Mouse (Mus musculus) hindbrain, embryonic 16.5 days (tissue): ENCODE results near the gene Slc7a9. TPM values are rescaled to one million over a fixed set of nuclear protein-coding genes. Genes with fewer than 3 reads are reported as not detected.

ENCODE experiments used
- ATAC-seq: fragments of 200-750 bp; cut with Nextera tagmentation; 2 replicates; pipeline ENCODE4 v1.8.0; 2017; ENCODE audit warnings: moderate TSS enrichment, moderate library complexity
- H3K27ac ChIP-seq: fragments of 300-500 bp; sonication (generic); 2 replicates; pipeline ENCODE4 v1.5.1; 2014; ENCODE audit warnings: low read depth, mild to moderate bottlenecking, control low read depth, low read length, moderate library complexity
- H3K27me3 ChIP-seq: fragments of 300-500 bp; sonication (generic); replicated peaks from 2 replicates; pipeline ENCODE4 v1.6.1; 2014; ENCODE audit warnings: low read length; ENCODE audit not compliant: control insufficient read depth, insufficient read depth
- H3K36me3 ChIP-seq: fragments of 300-500 bp; sonication (generic); 2 replicates; pipeline ENCODE4 v1.6.1; 2014; ENCODE audit warnings: mild to moderate bottlenecking, low read length, moderate library complexity, mixed read lengths; ENCODE audit not compliant: control insufficient read depth, insufficient read depth
- H3K4me1 ChIP-seq: fragments of 300-500 bp; sonication (generic); 2 replicates; pipeline ENCODE4 v1.6.1; 2014; ENCODE audit warnings: low read depth, low read length; ENCODE audit not compliant: control insufficient read depth, insufficient read depth
- H3K4me2 ChIP-seq: fragments of 300-500 bp; sonication (generic); 2 replicates; pipeline ENCODE4 v1.6.1; 2014; ENCODE audit warnings: mild to moderate bottlenecking, low read length, control low read depth, moderate library complexity
- H3K4me3 ChIP-seq: fragments of 300-500 bp; sonication (generic); 2 replicates; pipeline ENCODE4 v1.5.1; 2014; ENCODE audit warnings: mild to moderate bottlenecking, low read length, control low read depth, moderate library complexity
- H3K9ac ChIP-seq: fragments of 300-500 bp; sonication (generic); 2 replicates; pipeline ENCODE4 v1.6.1; 2014; ENCODE audit warnings: low read depth, mild to moderate bottlenecking, control low read depth, low read length, moderate library complexity
- H3K9me3 ChIP-seq: fragments of 300-500 bp; sonication (generic); 2 replicates; pipeline ENCODE4 v1.6.1; 2014; ENCODE audit warnings: mild to moderate bottlenecking, low read length, moderate library complexity; ENCODE audit not compliant: control insufficient read depth
- WGBS: fragments of 180-500 bp; shearing (Covaris S2); extraction: QIAGEN DNeasy Blood & Tissue Kit; methylation state at CpG from one replicate; pipeline ENCODE4 v1.1.7; 2014; 5-methylcytosine and 5-hydroxymethylcytosine counted together
- polyA plus RNA-seq: library from polyadenylated mRNA; unstranded; fragments of >200 nt; fragmentation: Nextera tagmentation; extraction: Ambion mirVana; gene quantifications from 2 replicates; pipeline ENCODE4 v1.2.1, GENCODE M21; 2015

Slc7a9 gene
- 0.17 and 0.20 TPM in 2 replicates for polyA plus RNA-seq

- 28% methylated on average over 15 of the region's 15 CpGs for WGBS
- no peak for ATAC-seq
- H3K4me2 ChIP-seq, result no peak within 1 kb of the TSS
Observed at GRCm38 (mm10) chr7:35447996-35448846, at the start of gene Slc7a9. Gene Slc7a9, plus strand, starts transcription at chr7:35448796.

GRCm38 (mm10) chr7:35401169-35401568 is 47.4 kb upstream of the Slc7a9 start:
- no peak overlapping the region for H3K27ac ChIP-seq

More at GRCm38 (mm10) chr7:35447996-35448846, at the start of gene Slc7a9:
- Histone ChIP-seq H3K9ac (no peak within 1 kb of the TSS), H3K9me3 (peaks cover 4% of the 10 kb centered on the region), H3K36me3 (no peaks in the 10 kb centered on the region), H3K27me3 (no peaks in the 10 kb centered on the region), H3K4me3 (no peak within 1 kb of the TSS), H3K4me1 (no peaks in the 10 kb centered on the region), H3K27ac (no peak within 1 kb of the TSS)

GRCm38 (mm10) chr7:35415226-35415625 is 33.4 kb upstream of the Slc7a9 start:
- no peaks in the 10 kb centered on the region for H3K9me3 ChIP-seq
- peaks cover 24% of the 10 kb centered on the region for H3K36me3 ChIP-seq
- H3K9ac ChIP-seq, result no peak overlapping the region
- 80% methylated on average over 5 of the region's 5 CpGs for WGBS
- H3K4me2 ChIP-seq, result no peak overlapping the region
- no peaks in the 10 kb centered on the region for H3K27me3 ChIP-seq
- no peaks in the 10 kb centered on the region for H3K4me1 ChIP-seq
- H3K27ac ChIP-seq, result no peak overlapping the region
- no peak overlapping the region for H3K4me3 ChIP-seq
- ATAC-seq, result no peak

More at GRCm38 (mm10) chr7:35401169-35401568, 47.4 kb upstream of the Slc7a9 start:
- 84% methylated on average over 4 of the region's 4 CpGs for WGBS
- H3K4me1 ChIP-seq, result peaks cover 9% of the 10 kb centered on the region
- H3K9ac ChIP-seq, result no peak overlapping the region
- peaks cover 29% of the 10 kb centered on the region for H3K36me3 ChIP-seq
- no peak for ATAC-seq
- no peak overlapping the region for H3K4me3 ChIP-seq
- no peak overlapping the region for H3K4me2 ChIP-seq
- no peaks in the 10 kb centered on the region for H3K27me3 ChIP-seq
- H3K9me3 ChIP-seq, result no peaks in the 10 kb centered on the region

GRCm38 (mm10) chr7:35415801-35416653 is 32.6 kb upstream of the Slc7a9 start:
- 84% methylated on average over 9 of the region's 9 CpGs for WGBS
- Histone ChIP-seq H3K27ac (no peak overlapping the region), H3K27me3 (no peaks in the 10 kb centered on the region), H3K9ac (no peak overlapping the region), H3K9me3 (no peaks in the 10 kb centered on the region), H3K4me1 (no peaks in the 10 kb centered on the region), H3K4me3 (no peak overlapping the region), H3K4me2 (no peak overlapping the region), H3K36me3 (peaks cover 22% of the 10 kb centered on the region)
- no peak for ATAC-seq

- Histone ChIP-seq H3K36me3 (peaks cover 25% of the 10 kb centered on the region), H3K4me3 (no peak overlapping the region), H3K4me2 (no peak overlapping the region), H3K9me3 (no peaks in the 10 kb centered on the region), H3K27me3 (no peaks in the 10 kb centered on the region), H3K4me1 (no peaks in the 10 kb centered on the region), H3K9ac (no peak overlapping the region), H3K27ac (no peak overlapping the region)
- WGBS, result 90% methylated on average over 5 of the region's 5 CpGs
- no peak for ATAC-seq
Observed at GRCm38 (mm10) chr7:35416654-35416948, 32.0 kb upstream of the Slc7a9 start.

GRCm38 (mm10) chr7:35423071-35423470 is 25.5 kb upstream of the Slc7a9 start:
- ATAC-seq, result no peak
- Histone ChIP-seq H3K4me2 (no peak overlapping the region), H3K9ac (no peak overlapping the region), H3K9me3 (no peaks in the 10 kb centered on the region), H3K27ac (no peak overlapping the region), H3K36me3 (peaks cover 20% of the 10 kb centered on the region), H3K4me1 (no peaks in the 10 kb centered on the region), H3K4me3 (no peak overlapping the region), H3K27me3 (no peaks in the 10 kb centered on the region)
- 91% methylated on average over 10 of the region's 10 CpGs for WGBS

GRCm38 (mm10) chr7:35428146-35428545 is 20.4 kb upstream of the Slc7a9 start:
- H3K4me3 ChIP-seq, result no peak overlapping the region
- H3K9ac ChIP-seq, result no peak overlapping the region
- no peaks in the 10 kb centered on the region for H3K27me3 ChIP-seq
- H3K27ac ChIP-seq, result no peak overlapping the region
- H3K36me3 ChIP-seq, result peaks cover 20% of the 10 kb centered on the region
- H3K9me3 ChIP-seq, result no peaks in the 10 kb centered on the region
- H3K4me1 ChIP-seq, result no peaks in the 10 kb centered on the region
- H3K4me2 ChIP-seq, result no peak overlapping the region
- ATAC-seq, result no peak
- WGBS, result 95% methylated on average over 10 of the region's 10 CpGs

GRCm38 (mm10) chr7:35435266-35435665 is 13.3 kb upstream of the Slc7a9 start:
- Histone ChIP-seq H3K4me2 (no peak overlapping the region), H3K9ac (no peak overlapping the region), H3K4me1 (no peaks in the 10 kb centered on the region), H3K4me3 (no peak overlapping the region), H3K9me3 (no peaks in the 10 kb centered on the region), H3K36me3 (peaks cover 33% of the 10 kb centered on the region), H3K27me3 (no peaks in the 10 kb centered on the region), H3K27ac (no peak overlapping the region)
- no peak for ATAC-seq
- WGBS, result 82% methylated on average over 9 of the region's 9 CpGs

GRCm38 (mm10) chr7:35447501-35447900 is 1.1 kb upstream of the Slc7a9 start:
- Histone ChIP-seq H3K4me1 (no peaks in the 10 kb centered on the region), H3K27ac (no peak overlapping the region), H3K9ac (no peak overlapping the region), H3K4me2 (no peak overlapping the region), H3K36me3 (no peaks in the 10 kb centered on the region), H3K4me3 (no peak overlapping the region), H3K27me3 (no peaks in the 10 kb centered on the region), H3K9me3 (peaks cover 4% of the 10 kb centered on the region)
- WGBS, result 31% methylated on average over 4 of the region's 4 CpGs
- ATAC-seq, result no peak
